Mouse (Mus musculus) lung, adult 2 months (tissue): ENCODE results near the gene Bicc1.

Experiments
- CTCF ChIP-seq: fragments of 200-500 bp; IDR thresholded peaks from 2 replicates; pipeline ENCODE4 v1.5.1; 2011; ENCODE audit warnings: mild to moderate bottlenecking, low read length, control low read depth; ENCODE audit not compliant: insufficient read depth
- POLR2A ChIP-seq: fragments of 200-500 bp; IDR thresholded peaks from 2 replicates; pipeline ENCODE4 v1.6.1; 2011; ENCODE audit warnings: low read depth, mild to moderate bottlenecking, control low read depth, low read length, borderline replicate concordance; ENCODE audit errors: extremely low read depth

DNA sequence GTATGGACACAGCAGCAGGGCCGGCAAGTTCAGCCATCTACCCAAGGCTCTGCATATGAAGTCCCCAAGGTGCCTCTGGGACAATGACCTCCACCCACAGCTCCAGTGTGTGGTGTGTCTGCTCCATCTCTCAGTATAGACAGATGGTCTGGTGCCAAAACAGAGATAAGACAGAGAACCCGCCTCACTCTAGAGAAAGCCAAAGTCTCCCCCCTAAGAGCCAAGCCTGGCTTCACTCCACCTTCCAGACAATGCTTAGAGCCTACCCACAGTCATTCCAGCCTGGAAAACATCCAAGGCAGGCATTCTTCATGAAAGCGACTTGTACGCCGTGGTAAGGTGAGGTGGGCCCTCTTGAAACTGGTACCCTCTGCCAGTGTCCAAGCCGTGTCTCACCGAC, 107.3 kb downstream of the Bicc1 start:
- TF ChIP-seq POLR2A (no peak), CTCF (no peak)
